Mouse (Mus musculus) T-helper 2 cell (primary cell): ENCODE data around the gene Myh10.

Source experiments
- in situ Hi-C: fragments of 300-600 bp; cut with MboI, MseI; formaldehyde crosslinking; loops from one replicate; pipeline ENCODE4 v1.15.1; 2025; ENCODE audit warnings: high pct_unique_total_duplicates

Myh10 gene

GRCm38 (mm10) chr11:68745374-68746200, 54.2 kb downstream of the Myh10 start:
- in situ Hi-C loops: no loop called here

GRCm38 (mm10) chr11:68748121-68748520, 56.8 kb downstream of the Myh10 start:
- in situ Hi-C loops: no loop called here

GRCm38 (mm10) chr11:68750206-68750605, 58.8 kb downstream of the Myh10 start:
- in situ Hi-C loops: no loop called here

- in situ Hi-C loops: no loop called here
Observed at GRCm38 (mm10) chr11:68750938-68751337, 59.6 kb downstream of the Myh10 start.

DNA sequence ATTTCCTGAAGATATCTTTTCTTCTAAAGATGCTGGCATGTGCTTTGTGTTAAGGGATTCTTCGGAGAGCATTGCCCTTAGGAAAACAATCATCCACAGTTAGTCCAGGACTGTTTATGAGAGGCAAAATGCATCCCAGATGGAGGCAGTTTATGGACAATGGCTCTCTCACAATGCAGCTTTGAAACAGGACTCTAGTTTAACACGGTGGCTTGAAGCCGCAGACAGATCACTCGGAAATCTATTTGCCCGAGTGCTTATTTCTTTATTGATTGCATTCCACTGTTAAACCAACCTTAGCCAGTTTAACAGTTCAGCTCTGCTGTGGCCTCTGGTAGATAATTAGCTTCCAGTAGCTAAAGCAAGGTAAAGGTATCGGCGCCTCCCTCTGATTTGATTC, 62.9 kb downstream of the Myh10 start:
- in situ Hi-C loops: no loop called here

- in situ Hi-C loops: no loop called here
Observed at GRCm38 (mm10) chr11:68756456-68757348, 65.3 kb downstream of the Myh10 start.

DNA sequence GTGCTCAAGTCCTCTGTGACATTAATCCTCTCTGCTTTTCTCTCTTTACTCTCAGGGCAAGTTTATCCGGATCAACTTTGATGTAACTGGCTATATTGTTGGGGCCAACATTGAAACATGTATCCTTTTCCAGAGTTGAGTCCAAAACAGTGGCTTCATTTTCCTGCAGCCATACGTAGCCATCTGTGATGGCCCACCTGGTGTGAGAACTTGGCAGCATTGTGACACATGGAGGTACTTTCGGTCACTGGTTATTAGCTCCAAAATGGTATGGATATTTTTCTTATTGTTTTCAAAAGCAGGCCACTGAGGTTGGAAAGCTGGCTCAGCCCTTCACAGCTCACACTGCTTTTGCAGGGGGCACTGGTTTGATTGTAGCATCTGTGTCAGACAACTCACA, 68.3 kb downstream of the Myh10 start:
- in situ Hi-C loops: no loop called here

GRCm38 (mm10) chr11:68761155-68761554, 69.8 kb downstream of the Myh10 start:
- in situ Hi-C loops: no loop called here

- in situ Hi-C loops: no loop called here
Observed at GRCm38 (mm10) chr11:68761664-68762063, 70.3 kb downstream of the Myh10 start.

DNA sequence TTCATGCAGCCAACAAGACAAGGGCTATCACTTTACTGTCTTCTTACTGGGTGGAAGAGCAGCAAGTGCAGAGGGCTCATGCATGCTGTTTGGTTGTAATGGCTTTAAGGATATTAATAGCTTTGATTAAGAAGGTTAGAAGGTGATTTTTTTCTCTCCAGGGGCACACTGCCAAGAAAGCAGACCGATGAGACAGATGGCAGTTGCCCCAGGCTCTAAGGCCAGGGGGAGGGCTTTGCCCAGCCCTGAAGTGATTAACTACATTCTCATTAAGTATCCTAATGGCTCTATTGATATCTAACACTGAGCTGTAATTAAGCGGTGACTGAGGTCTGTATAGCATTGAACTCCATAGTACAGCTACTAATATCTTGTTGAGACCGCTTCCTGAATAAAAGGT, 73.3 kb downstream of the Myh10 start:
- in situ Hi-C loops: no loop called here

GRCm38 (mm10) chr11:68767762-68768542, 76.6 kb downstream of the Myh10 start:
- in situ Hi-C loops: no loop called here

- in situ Hi-C loops: no loop called here
Observed at GRCm38 (mm10) chr11:68769770-68770510, 78.6 kb downstream of the Myh10 start.

GRCm38 (mm10) chr11:68776147-68776655, 84.8 kb downstream of the Myh10 start:
- in situ Hi-C loops: no loop called here

DNA sequence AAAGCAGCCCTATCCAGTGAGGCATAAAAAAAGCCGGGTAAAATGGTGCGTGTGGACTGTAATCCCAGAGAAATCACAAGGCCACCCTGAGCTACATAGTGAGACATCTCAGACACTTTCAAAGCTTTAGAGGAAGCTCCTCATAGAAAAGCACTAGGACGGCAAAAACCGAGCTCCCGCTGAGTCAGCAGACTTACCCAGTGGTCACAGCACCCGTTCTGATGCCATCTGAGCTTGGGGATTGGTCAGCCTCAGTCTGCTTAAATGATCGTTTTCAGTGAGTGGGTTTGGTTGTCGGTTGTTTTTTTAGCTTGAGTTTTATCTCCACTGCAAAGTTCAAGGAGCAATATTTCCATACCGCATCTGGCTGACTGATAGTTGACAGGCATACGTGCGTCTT, 86.6 kb downstream of the Myh10 start:
- in situ Hi-C loops: no loop called here

GRCm38 (mm10) chr11:68778855-68779254, 87.5 kb downstream of the Myh10 start:
- in situ Hi-C loops: no loop called here

- in situ Hi-C loops: no loop called here
Observed at GRCm38 (mm10) chr11:68779735-68780465, 88.5 kb downstream of the Myh10 start.

DNA sequence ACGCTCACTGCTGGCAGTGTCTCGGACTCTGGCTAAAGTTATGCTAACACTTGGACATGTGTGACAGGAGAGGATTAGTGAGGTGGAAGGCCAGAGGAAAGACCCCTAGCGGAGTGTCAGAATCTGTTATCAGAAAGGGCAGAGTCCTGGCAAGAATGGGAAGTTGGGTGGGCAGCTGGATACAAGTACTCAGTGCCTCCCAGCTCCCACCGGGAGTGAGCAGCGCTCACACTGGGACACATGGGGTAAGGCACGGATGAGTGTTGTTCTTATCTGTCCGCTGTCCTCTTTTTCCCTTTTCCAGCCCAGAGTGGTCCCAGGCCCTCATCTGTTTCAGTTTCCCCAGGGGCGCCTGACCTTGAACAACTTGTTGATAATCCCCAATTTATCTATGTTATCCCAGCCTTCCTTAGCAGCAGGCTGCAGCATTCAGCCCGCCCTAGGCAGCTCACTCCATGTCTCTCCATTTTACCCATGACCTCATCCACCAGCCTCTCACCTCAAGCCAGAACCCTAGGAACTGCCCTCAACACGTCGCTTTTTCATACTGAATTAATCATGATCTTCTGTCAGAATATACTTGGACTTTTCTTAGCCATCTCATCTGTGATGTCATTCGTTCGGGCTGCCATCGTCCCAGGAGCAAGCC, 89.2 kb downstream of the Myh10 start:
- in situ Hi-C loops: no loop called here

GRCm38 (mm10) chr11:68782336-68782735, 91.0 kb downstream of the Myh10 start:
- in situ Hi-C loops: no loop called here

GRCm38 (mm10) chr11:68785813-68786212, 94.5 kb downstream of the Myh10 start:
- in situ Hi-C loops: no loop called here

GRCm38 (mm10) chr11:68787222-68787621, 95.9 kb downstream of the Myh10 start:
- in situ Hi-C loops: no loop called here
